Mouse (Mus musculus) MEL (cell line): Measurements from ENCODE around the gene Mpp4. TPM values are rescaled to one million over a fixed set of nuclear protein-coding genes. Genes with fewer than 3 reads are reported as not detected.

Experiments
- DNase-seq: peaks from one replicate; pipeline ENCODE4 v3.0.0; 2011; ENCODE audit warnings: low read depth, low spot score
- H3K27ac ChIP-seq: 2 replicates; pipeline ENCODE4 v1.5.1; 2012; ENCODE audit warnings: low read depth, mild to moderate bottlenecking, control low read depth, low read length, moderate library complexity; ENCODE audit not compliant: control insufficient read depth
- H3K27me3 ChIP-seq, 2 experiments: fragments of 150-350 bp in 1 of 2; sonication (generic) in 1 of 2; 2 replicates each; pipeline ENCODE4 v1.6.1; 2012; ENCODE audit warnings: low read length in 2 of 2, mild to moderate bottlenecking in 2 of 2, improper control_type of control experiment in 1 of 2, moderate library complexity in 1 of 2; ENCODE audit not compliant: insufficient read depth in 2 of 2, control insufficient read depth in 1 of 2
- H3K36me3 ChIP-seq, 2 experiments: 2 replicates each; pipeline ENCODE4 v1.6.1; 2012 to 2014; ENCODE audit warnings: low read length in 2 of 2, improper control_type of control experiment in 1 of 2, inconsistent platforms in 1 of 2, mild to moderate bottlenecking in 1 of 2; ENCODE audit not compliant: insufficient read depth in 2 of 2, control insufficient read depth in 1 of 2
- H3K4me1 ChIP-seq, 2 experiments: fragments of 150-350 bp in 1 of 2; sonication (generic) in 1 of 2; 2 replicates each; pipeline ENCODE4 v1.6.1; 2012; ENCODE audit warnings: low read length in 2 of 2, improper control_type of control experiment in 1 of 2, mild to moderate bottlenecking in 1 of 2; ENCODE audit not compliant: insufficient read depth in 2 of 2, control insufficient read depth in 1 of 2
- H3K4me3 ChIP-seq, 2 experiments: fragments of 150-350 bp in 1 of 2; sonication (generic) in 1 of 2; 2 replicates each; pipeline ENCODE4 v1.5.1; 2012; ENCODE audit warnings: low read depth in 2 of 2, low read length in 2 of 2, mild to moderate bottlenecking in 2 of 2, moderate library complexity in 2 of 2, control low read depth in 1 of 2, improper control_type of control experiment in 1 of 2; ENCODE audit not compliant: control insufficient read depth in 1 of 2, insufficient read depth in 1 of 2
- H3K79me2 ChIP-seq: 2 replicates; pipeline ENCODE4 v1.6.1; 2012; ENCODE audit warnings: mild to moderate bottlenecking, low read length, moderate library complexity; ENCODE audit not compliant: control insufficient read depth, poor library complexity, insufficient read depth
- H3K9ac ChIP-seq: 2 replicates; pipeline ENCODE4 v1.6.1; 2012; ENCODE audit warnings: low read depth, mild to moderate bottlenecking, control low read depth, low read length, moderate library complexity; ENCODE audit not compliant: control insufficient read depth, poor library complexity, severe bottlenecking
- H3K9me3 ChIP-seq: fragments of 150-350 bp; sonication (generic); replicated peaks from 2 replicates; pipeline ENCODE4 v1.6.1; 2012; ENCODE audit warnings: mild to moderate bottlenecking, low read length, improper control_type of control experiment, moderate library complexity; ENCODE audit not compliant: insufficient read depth
- CHD1 ChIP-seq: IDR thresholded peaks from 2 replicates; pipeline ENCODE4 v1.6.1; 2012; ENCODE audit warnings: low read depth, mild to moderate bottlenecking, inconsistent platforms, low read length, improper control_type of control experiment
- CHD2 ChIP-seq: IDR thresholded peaks from 2 replicates; pipeline ENCODE4 v1.6.1; 2011; ENCODE audit warnings: low read length, improper control_type of control experiment
- E2F4 ChIP-seq: IDR thresholded peaks from 2 replicates; pipeline ENCODE4 v1.6.1; 2011; ENCODE audit warnings: low read depth, low read length, improper control_type of control experiment, borderline replicate concordance
- HCFC1 ChIP-seq: IDR thresholded peaks from 2 replicates; pipeline ENCODE4 v1.6.1; 2012; ENCODE audit warnings: low read depth, mild to moderate bottlenecking, inconsistent platforms, low read length, improper control_type of control experiment, moderate library complexity
- MAFK ChIP-seq: IDR thresholded peaks from 2 replicates; pipeline ENCODE4 v1.6.1; 2011; ENCODE audit warnings: low read depth, mild to moderate bottlenecking, low read length, improper control_type of control experiment, borderline replicate concordance
- MAX ChIP-seq: IDR thresholded peaks from 2 replicates; pipeline ENCODE4 v1.6.1; 2011; ENCODE audit warnings: low read length, improper control_type of control experiment
- MXI1 ChIP-seq: IDR thresholded peaks from 2 replicates; pipeline ENCODE4 v1.6.1; 2011; ENCODE audit warnings: mild to moderate bottlenecking, low read depth, low read length, improper control_type of control experiment
- POLR2AphosphoS2 ChIP-seq: IDR thresholded peaks from 2 replicates; pipeline ENCODE4 v1.6.1; 2011; ENCODE audit warnings: low read length, improper control_type of control experiment
- RAD21 ChIP-seq: IDR thresholded peaks from 2 replicates; pipeline ENCODE4 v1.6.1; 2011; ENCODE audit warnings: mild to moderate bottlenecking, low read depth, low read length, improper control_type of control experiment
- SIN3A ChIP-seq: IDR thresholded peaks from 2 replicates; pipeline ENCODE4 v1.6.1; 2012; ENCODE audit warnings: low read length, improper control_type of control experiment, inconsistent platforms
- SMC3 ChIP-seq: IDR thresholded peaks from 2 replicates; pipeline ENCODE4 v1.6.1; 2011; ENCODE audit warnings: low read depth, low read length, improper control_type of control experiment
- TAL1 ChIP-seq: IDR thresholded peaks from 2 replicates; pipeline ENCODE4 v1.6.1; 2012; ENCODE audit warnings: mild to moderate bottlenecking, inconsistent platforms, low read length, moderate library complexity, mixed read lengths
- TBP ChIP-seq: IDR thresholded peaks from 2 replicates; pipeline ENCODE4 v1.8.0; 2011; ENCODE audit warnings: low read depth, low read length, improper control_type of control experiment
- ZMIZ1 ChIP-seq: IDR thresholded peaks from 2 replicates; pipeline ENCODE4 v1.6.1; 2012; ENCODE audit warnings: low read depth, mild to moderate bottlenecking, inconsistent platforms, low read length, improper control_type of control experiment, moderate library complexity
- polyA plus RNA-seq, 2 experiments: library from polyadenylated mRNA; stranded (reverse) in 1 of 2; unstranded in 1 of 2; fragments of >175 nt in 1 of 2; fragments of >200 nt in 1 of 2; gene quantifications; 2 replicates each; pipeline versions ENCODE4 v1.2.1 to v1.2.4; 2012; ENCODE audit warnings: low replicate concordance in 2 of 2, low read depth in 1 of 2; ENCODE audit not compliant: insufficient read length in 2 of 2, insufficient read depth in 1 of 2, missing spikeins in 1 of 2
- total RNA-seq: library from RNA; depleted of rRNA; stranded (reverse); fragments of 300-350 nt; gene quantifications from 2 replicates; pipeline ENCODE4 v1.2.3, GENCODE M21; 2012

The Mpp4 gene
- total and polyA plus RNA-seq, 3 experiments: 0.19 to 0.23 TPM; not detected in 1

- H3K27me3 ChIP-seq: no peaks in the 10 kb centered on the region
- no peaks in the 10 kb centered on the region for H3K4me1 ChIP-seq
- H3K36me3 ChIP-seq: no peaks in the 10 kb centered on the region; a peak in 1 of 4 replicates
- H3K4me3 ChIP-seq: no peak overlapping the region
- no peaks in the 10 kb centered on the region for H3K79me2 ChIP-seq
- TF ChIP-seq MAFK (no peak), E2F4 (no peak), CHD2 (no peak)
- H3K27ac ChIP-seq: no peak overlapping the region
- DNase-seq: no peak
- no peak overlapping the region for H3K9ac ChIP-seq
- H3K9me3 ChIP-seq: no peaks in the 10 kb centered on the region
These were observed 37.8 kb upstream of the Mpp4 start for GRCm38 (mm10) chr1:59200960-59201359.

GRCm38 (mm10) chr1:59194979-59195378 lies 31.8 kb upstream of the Mpp4 start:
- no peaks in the 10 kb centered on the region for H3K27me3 ChIP-seq
- TF ChIP-seq MXI1 (no peak), SIN3A (no peak), POLR2AphosphoS2 (no peak), SMC3 (no peak), CHD1 (no peak), E2F4 (no peak), TBP (no peak)
- H3K79me2 ChIP-seq: no peaks in the 10 kb centered on the region
- H3K4me3 ChIP-seq: no peak overlapping the region
- no peaks in the 10 kb centered on the region for H3K9me3 ChIP-seq
- H3K9ac ChIP-seq: no peak overlapping the region
- H3K36me3 ChIP-seq: no peaks in the 10 kb centered on the region; a peak in 1 of 4 replicates
- no peak for DNase-seq
- no peak overlapping the region for H3K27ac ChIP-seq
- 0 out of 4 replicates have a peak, but pooled peaks cover 0 to 4% of the 10 kb centered on the region in 2 experiments for H3K4me1 ChIP-seq

- Histone ChIP-seq H3K36me3 (peaks cover 0 to 7% of the 10 kb centered on the region in 2 experiments; a peak in 2 of 4 replicates), H3K9ac (no peak overlapping the region), H3K4me3 (no peak overlapping the region)
- no peak for TF ChIP-seq TAL1
- no peak for TF ChIP-seq ZMIZ1
- no peak for TF ChIP-seq MAX
- no peak for TF ChIP-seq CHD1
- TF ChIP-seq RAD21: no peak
- TF ChIP-seq HCFC1: no peak
- TF ChIP-seq, all 39 proteins: peak for 0
- Histone ChIP-seq H3K9me3 (no peaks in the 10 kb centered on the region), H3K27ac (no peak overlapping the region), H3K27me3 (no peaks in the 10 kb centered on the region), H3K79me2 (no peaks in the 10 kb centered on the region), H3K4me1 (peaks cover 4 to 7% of the 10 kb centered on the region in 2 experiments)
- no peak for DNase-seq
These were observed 24.6 kb upstream of the Mpp4 start for GRCm38 (mm10) chr1:59187786-59188185.
